Mouse (Mus musculus): ENCODE results near the gene Egln3.

Gene Egln3

GRCm38 (mm10) chr12:54202765-54203655 lies 650 bp downstream of the Egln3 start:
- no peak for DNase-seq (ENCODE audit: low spot score)

GRCm38 (mm10) chr12:54202276-54202675 lies 1.4 kb downstream of the Egln3 start:
- no peak for DNase-seq (ENCODE audit: low spot score)

- DNase-seq (ENCODE audit: low spot score): no peak
Measured at GRCm38 (mm10) chr12:54200856-54201255, 2.8 kb downstream of the Egln3 start.

DNA sequence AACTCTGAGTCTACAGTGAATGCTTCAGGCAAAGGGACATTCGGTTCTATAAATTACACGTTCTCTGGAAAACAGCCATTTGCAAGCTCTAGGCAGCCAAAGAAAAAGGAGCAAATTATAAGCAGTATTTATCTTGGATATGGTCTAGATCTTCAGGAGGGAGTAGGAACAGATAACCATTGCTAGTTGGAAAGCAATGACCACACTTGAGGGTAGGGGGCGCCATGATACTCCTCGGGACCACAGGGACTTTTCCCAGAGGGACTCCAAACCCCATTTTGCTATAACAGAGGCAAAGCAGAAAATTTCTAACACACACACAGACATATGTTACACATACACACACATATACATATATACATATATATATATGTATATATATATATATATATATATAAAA lies 3.5 kb downstream of the Egln3 start:
- DNase-seq (ENCODE audit: low spot score): no peak

- no peak for DNase-seq (ENCODE audit: low spot score)
Measured at GRCm38 (mm10) chr12:54198282-54198918, 5.3 kb downstream of the Egln3 start.

DNA sequence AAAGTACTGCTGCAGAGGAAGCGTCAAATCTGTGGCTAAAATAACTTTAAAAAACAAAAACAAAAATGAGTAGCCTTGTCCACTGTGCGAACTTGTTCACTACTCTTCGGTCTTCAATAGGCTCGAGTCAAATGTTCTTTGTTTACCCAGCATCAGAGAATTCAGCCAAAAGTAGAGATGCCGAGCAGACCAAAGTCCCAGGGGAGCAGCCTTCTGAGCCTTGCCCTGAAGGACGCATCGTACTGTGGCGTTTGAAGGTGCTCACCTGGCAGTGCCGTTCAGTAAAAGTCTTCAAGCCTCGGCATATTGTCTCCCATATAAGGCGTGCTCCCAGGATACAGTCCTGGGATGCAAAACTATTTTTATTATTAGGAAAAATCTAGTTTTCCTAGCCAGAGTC lies 5.8 kb downstream of the Egln3 start:
- no peak for DNase-seq (ENCODE audit: low spot score)

DNA sequence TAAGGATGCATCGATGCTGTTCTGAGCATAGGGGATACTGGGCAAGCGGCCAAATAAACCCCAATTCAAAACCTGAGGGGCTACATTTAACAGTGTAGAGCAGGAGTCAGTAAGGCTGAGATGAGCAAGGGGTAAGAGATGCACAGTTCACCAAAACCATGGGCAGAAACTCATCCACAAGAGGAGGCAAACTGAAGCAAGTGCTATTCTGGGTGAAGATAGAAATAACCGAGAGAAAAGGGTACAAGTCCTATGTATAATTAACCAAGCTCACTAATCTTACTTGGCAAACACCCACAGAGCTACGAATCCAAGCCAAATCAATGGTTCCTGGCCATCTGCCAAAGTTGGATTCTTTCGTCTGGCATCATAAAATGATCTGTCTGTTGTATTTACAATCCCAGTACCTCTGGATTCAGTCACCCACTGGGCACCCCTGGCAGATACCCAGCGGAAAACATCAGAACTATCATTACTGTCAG lies 6.3 kb downstream of the Egln3 start:
- no peak for DNase-seq (ENCODE audit: low spot score)

DNA sequence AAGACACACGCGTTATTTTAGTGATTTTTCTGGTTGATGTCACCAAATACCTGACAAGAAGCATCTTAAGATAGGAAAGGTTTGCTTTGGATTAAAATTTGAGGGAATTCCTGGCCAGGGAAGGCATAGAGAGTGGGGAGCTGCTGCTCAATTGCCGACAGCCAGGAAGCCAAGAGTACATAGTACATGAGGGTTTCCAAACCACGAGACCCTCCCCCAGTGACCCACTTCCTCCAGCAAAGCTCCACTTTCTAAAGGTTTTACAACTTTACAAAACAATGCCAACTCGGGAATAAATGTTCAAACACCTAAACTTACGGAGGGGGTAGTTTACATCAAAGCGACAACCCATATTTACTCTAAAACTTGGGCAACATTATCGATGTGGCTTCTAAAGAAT lies 6.8 kb downstream of the Egln3 start:
- DNase-seq (ENCODE audit: low spot score): no peak

GRCm38 (mm10) chr12:54194159-54194558 lies 9.5 kb downstream of the Egln3 start:
- DNase-seq (ENCODE audit: low spot score): no peak

- DNase-seq (ENCODE audit: low spot score): no peak
Measured at GRCm38 (mm10) chr12:54192305-54192661, 11.4 kb downstream of the Egln3 start.

GRCm38 (mm10) chr12:54191608-54192304 lies 11.9 kb downstream of the Egln3 start:
- peak; percentile 73 for DNase-seq (ENCODE audit: low spot score)

DNA sequence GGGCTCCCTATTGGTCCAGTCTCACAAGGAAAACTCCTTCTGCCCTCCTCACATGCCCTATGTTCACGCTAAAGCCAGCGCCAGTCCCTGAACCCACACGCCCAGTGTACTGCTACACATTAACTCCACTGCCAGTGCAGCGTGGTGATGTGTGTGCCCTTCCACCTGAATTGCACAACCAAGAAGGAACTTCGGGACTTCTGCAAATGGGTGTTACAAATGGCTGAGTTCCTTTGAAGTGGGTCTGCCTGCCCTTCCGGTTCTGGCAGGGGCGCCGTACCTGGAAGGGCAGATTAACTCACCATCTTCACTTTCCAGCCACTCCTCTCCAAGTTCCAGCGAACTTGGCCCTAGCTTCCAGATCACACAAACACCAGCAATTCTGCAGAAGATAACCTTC lies 12.5 kb downstream of the Egln3 start:
- no peak for DNase-seq (ENCODE audit: low spot score)

DNA sequence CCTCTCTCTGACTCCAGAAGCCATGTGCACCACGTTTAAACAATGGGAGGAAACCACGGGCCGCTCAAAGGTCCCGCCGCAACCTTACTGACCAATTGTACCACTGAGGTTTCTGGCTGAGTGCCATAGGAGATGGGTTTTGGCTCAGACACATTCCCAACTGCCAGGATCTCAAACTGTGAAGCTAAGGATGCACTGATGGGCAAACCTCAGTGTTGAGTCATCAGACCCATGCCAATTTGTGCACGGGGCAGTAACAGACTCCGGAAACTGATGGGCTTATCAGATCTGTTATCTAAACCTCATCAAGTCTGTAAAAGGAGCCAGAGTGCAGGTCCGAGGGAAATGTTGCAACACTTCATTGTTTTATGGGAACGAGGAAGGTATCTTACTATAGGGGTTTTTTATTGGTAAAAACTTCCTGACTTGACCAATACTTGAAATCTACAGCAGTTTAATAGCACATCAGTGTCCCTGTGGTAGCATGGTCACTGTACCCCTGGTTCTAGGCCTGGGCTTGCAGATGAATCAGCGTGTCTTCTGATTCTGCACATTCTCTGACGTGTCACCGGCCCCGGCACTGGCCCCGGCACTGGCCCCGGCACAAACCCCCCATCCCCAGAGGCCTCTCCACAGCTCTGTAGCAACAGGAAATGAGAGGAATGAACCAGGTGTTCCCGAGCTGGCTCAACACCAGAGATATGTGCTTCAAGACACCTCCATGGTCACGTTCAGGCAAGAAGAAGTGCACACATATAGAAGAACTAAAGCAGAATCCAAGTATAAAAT lies 15.7 kb downstream of the Egln3 start:
- DNase-seq (ENCODE audit: low spot score): no peak

DNA sequence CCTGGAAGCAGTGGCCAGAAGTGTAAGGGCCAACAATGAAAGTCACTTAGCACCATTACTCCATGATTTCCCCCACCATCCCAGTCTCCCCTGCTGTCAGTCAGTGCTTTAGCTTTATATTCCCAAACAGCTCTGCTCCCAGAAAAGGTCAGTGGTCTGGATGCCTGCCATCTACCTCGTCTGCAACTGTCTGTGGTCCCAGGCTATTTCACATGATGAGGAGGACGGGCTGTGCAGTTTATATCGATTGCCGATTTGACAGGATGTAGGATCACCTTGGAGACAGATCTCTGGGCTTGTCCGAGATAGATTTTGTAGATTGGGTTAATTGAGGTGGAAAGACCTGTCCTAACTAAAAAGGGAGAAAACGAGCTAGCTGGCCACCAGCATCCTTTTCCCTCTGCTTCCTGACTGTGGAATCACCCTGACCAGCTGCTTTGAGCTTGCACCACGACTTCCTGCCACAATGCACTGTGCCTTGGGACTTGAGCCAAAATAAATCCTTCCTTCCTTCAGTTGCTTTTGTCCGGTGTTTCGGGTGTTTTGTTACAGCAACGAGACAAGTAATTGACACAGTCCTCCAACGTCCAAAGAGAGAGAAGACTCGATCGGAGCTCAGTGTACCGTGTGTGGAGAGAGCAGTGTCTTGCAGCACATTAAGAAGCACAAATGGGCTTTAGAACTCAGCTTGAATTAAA lies 16.6 kb downstream of the Egln3 start:
- DNase-seq (ENCODE audit: low spot score): no peak

DNA sequence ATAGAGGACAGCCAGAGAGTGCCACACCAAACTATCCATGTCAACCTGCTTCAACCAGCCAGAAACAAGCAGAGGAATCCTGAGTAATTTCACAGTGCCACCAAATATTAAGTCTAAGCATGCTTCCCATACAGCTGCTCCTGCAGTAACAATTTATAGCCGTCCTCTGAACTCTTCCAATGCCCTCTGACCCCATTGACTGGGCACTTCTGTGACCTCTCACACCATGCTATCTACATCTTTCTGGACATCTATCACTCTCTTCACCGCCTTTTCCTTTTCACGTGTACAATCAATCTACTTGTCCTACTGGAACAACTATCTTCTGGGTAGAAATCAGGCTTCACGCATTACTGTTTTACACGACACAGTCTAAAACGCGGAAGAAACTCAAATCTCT lies 19.4 kb downstream of the Egln3 start:
- DNase-seq (ENCODE audit: low spot score): no peak

- no peak for DNase-seq (ENCODE audit: low spot score)
Measured at GRCm38 (mm10) chr12:54178323-54178722, 25.3 kb downstream of the Egln3 start.

DNA sequence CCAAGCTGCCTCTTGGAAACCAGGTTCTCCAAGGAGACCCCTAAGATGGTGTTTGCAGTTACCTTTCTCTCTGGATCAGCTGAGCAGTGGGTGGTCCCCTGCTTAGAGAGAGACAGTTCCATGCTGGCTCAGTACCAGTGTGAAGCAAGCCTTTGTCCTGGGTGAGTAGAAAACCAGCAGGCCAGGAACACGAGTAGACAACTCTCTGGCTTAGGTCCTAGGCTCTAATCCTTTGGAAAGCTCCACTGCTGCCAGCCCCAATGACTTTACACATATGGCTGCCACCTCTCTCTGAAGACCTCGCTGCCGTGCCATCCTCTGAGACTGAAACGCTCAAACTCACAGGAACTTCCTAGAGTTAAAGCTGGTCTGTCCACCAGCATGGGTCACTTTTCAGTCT lies 34.9 kb downstream of the Egln3 start:
- no peak for DNase-seq (ENCODE audit: low spot score)

- DNase-seq (ENCODE audit: low spot score): no peak
Measured at GRCm38 (mm10) chr12:54167737-54168136, 35.9 kb downstream of the Egln3 start.

DNA sequence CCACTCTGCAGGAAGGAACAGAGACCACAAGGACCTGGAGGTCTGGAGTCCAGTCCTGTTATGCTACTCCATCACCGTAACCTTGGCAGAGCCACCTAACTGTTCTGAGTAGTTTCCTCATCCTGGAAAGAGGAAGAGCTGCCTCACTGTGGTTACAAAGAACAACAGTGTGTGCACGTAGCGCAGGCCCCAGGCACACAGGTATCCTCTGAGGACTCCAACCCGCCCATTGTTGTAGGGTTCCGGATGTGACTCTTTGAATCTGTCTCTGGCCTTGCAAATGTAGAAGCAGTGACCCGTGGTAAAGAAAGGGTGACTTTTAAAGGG lies 39.0 kb downstream of the Egln3 start:
- DNase-seq (ENCODE audit: low spot score): no peak

- DNase-seq (ENCODE audit: low spot score): no peak
Measured at GRCm38 (mm10) chr12:54164040-54164723, 39.5 kb downstream of the Egln3 start.

DNA sequence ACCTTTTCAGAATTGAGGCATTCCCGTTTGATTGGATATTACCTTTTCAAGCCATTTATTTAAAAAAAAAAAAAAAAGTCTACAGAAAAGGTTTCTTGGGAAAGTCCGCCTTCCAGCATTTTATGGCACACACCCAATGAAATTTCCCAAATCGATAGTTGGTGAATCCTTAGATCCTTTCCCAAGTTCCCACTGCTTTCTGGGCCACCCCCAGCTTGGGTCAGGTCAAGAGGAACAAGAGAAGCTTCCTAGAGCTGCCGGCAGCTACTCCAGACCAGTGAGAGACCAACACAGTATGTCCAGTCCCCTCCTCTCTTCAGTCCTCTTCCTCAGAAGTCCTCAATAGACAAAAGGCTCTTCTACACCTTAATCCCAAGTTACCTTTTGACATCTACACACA lies 40.5 kb downstream of the Egln3 start:
- DNase-seq (ENCODE audit: low spot score): no peak

Measured in ovary, postnatal 14 days (tissue).